Mouse (Mus musculus): Measurements from ENCODE around the gene Nqo2. TPM values are rescaled to one million over a fixed set of nuclear protein-coding genes. Genes with fewer than 3 reads are reported as not detected.

Gene Nqo2
- total and polyA plus RNA-seq, 3 experiments, result 0.29 to 13.1 (median 11.8) TPM

DNA sequence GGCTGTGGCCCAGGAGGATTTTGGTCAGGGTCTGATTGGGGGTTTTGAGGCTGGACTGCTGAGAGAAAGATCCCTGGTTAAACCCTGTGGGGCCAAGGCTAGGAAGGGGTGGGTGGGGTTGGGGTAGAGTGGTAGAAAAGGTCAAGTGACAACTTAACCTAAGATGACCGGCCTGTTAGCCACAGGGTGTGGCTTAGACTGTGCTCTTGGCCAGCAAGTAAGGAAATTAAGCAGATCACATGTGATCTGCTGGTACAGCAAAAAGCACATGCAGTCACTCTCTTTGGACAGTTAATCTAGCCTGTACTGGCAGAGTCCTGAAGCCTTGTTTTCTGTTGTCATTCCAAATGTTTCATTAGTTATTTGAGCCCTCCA is 12.4 kb upstream of the Nqo2 start:
- Histone ChIP-seq H3K4me3 (ENCODE audit: low read depth, low read length) (no peak overlapping the region), H3K4me1 (ENCODE audit: insufficient read depth, low read depth, low read length) (no peaks in the 10 kb centered on the region), H3K36me3 (replicated peaks) (no peaks in the 10 kb centered on the region), H3K27me3 (ENCODE audit: insufficient read depth, low read length) (peaks cover 11% of the 10 kb centered on the region; the same call in 1 of the 2 replicates), H3K9me3 (replicated peaks) (no peaks in the 10 kb centered on the region)
- DNase-seq (ENCODE audit: low spot score) (no peak), ATAC-seq (ENCODE audit: extremely low read depth, insufficient number of reproducible peaks, low FRiP score, poor library complexity, severe bottlenecking) (no peak)
- TF ChIP-seq TAL1 (conservative IDR thresholded peaks at IDR 0.05; ENCODE audit: low read depth, low read length), result no peak
- TF ChIP-seq GATA1 (IDR thresholded peaks at IDR 0.05; ENCODE audit: borderline replicate concordance, low read length), result no peak

- ATAC-seq (ENCODE audit: extremely low read depth, insufficient number of reproducible peaks, low FRiP score, poor library complexity, severe bottlenecking) (no peak), DNase-seq (ENCODE audit: low spot score) (no peak)
- Histone ChIP-seq H3K4me3 (ENCODE audit: low read depth, low read length) (no peak overlapping the region), H3K27me3 (ENCODE audit: insufficient read depth, low read length) (peaks cover 11% of the 10 kb centered on the region; the same call in 1 of the 2 replicates), H3K4me1 (ENCODE audit: insufficient read depth, low read depth, low read length) (no peaks in the 10 kb centered on the region), H3K9me3 (replicated peaks) (no peaks in the 10 kb centered on the region), H3K36me3 (replicated peaks) (no peaks in the 10 kb centered on the region)
- no peak for TF ChIP-seq GATA1 (IDR thresholded peaks at IDR 0.05; ENCODE audit: borderline replicate concordance, low read length)
- no peak for TF ChIP-seq GATA2 (IDR thresholded peaks at IDR 0.05; ENCODE audit: borderline replicate concordance, low read depth, low read length)
- no peak for TF ChIP-seq POLR2AphosphoS5 (IDR thresholded peaks at IDR 0.05; ENCODE audit: insufficient replicate concordance, low read depth, low read length)
- TF ChIP-seq CTCF (IDR thresholded peaks at IDR 0.05; ENCODE audit: low read depth, low read length), result no peak
Observed at GRCm38 (mm10) chr13:33952947-33953346, 11.5 kb upstream of the Nqo2 start.

GRCm38 (mm10) chr13:33956571-33957421 is 7.7 kb upstream of the Nqo2 start:
- DNase-seq (ENCODE audit: low spot score) (peak; percentile 19), ATAC-seq (ENCODE audit: extremely low read depth, insufficient number of reproducible peaks, low FRiP score, poor library complexity, severe bottlenecking) (0 out of 2 replicates have a peak, but pooled peaks have one; percentile 8)

DNA sequence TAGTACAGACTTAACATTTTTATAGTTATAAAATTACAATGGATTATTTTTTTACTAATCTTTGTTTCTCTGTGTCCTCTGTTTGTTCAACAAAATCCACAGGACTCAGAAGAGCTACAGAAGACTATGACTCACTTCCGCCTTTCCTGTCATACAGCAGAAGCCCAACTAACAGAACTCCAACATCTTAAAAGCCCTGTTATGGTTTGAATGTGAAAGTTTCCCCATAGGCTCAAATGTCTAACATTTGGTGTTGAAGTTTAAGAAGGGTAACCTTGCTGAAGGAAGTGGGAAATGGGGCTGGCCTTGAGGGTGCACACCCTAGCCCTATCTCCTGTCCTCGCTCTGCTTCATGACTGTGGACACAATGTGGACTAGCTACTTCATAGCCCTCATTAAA is 4.7 kb upstream of the Nqo2 start:
- no peak for ATAC-seq (ENCODE audit: extremely low read depth, insufficient number of reproducible peaks, low FRiP score, poor library complexity, severe bottlenecking)
- DNase-seq (ENCODE audit: low spot score), result no peak
- Histone ChIP-seq H3K27me3 (ENCODE audit: insufficient read depth, low read length) (0 out of 2 replicates have a peak, but pooled peaks cover 2% of the 10 kb centered on the region), H3K4me1 (ENCODE audit: insufficient read depth, low read depth, low read length) (peaks cover 2% of the 10 kb centered on the region; the same call in 1 of the 2 replicates), H3K36me3 (replicated peaks) (no peaks in the 10 kb centered on the region), H3K9me3 (replicated peaks) (no peaks in the 10 kb centered on the region), H3K4me3 (ENCODE audit: low read depth, low read length) (no peak overlapping the region)
- TF ChIP-seq POLR2AphosphoS5 (IDR thresholded peaks at IDR 0.05; ENCODE audit: insufficient replicate concordance, low read depth, low read length), result no peak
- no peak for TF ChIP-seq GATA2 (IDR thresholded peaks at IDR 0.05; ENCODE audit: borderline replicate concordance, low read depth, low read length)
- no peak for TF ChIP-seq TAL1 (conservative IDR thresholded peaks at IDR 0.05; ENCODE audit: low read depth, low read length)
- no peak for TF ChIP-seq CTCF (IDR thresholded peaks at IDR 0.05; ENCODE audit: low read depth, low read length)
- no peak for TF ChIP-seq GATA1 (IDR thresholded peaks at IDR 0.05; ENCODE audit: borderline replicate concordance, low read length)

More at GRCm38 (mm10) chr13:33956571-33957421, 7.7 kb upstream of the Nqo2 start:
- H3K9me3 ChIP-seq (replicated peaks), result no peaks in the 10 kb centered on the region
- H3K36me3 ChIP-seq (replicated peaks), result no peaks in the 10 kb centered on the region
- H3K4me3 ChIP-seq (ENCODE audit: low read depth, low read length), result no peak overlapping the region
- TF ChIP-seq TAL1 (conservative IDR thresholded peaks at IDR 0.05; ENCODE audit: low read depth, low read length) (no peak), POLR2AphosphoS5 (IDR thresholded peaks at IDR 0.05; ENCODE audit: insufficient replicate concordance, low read depth, low read length) (no peak), GATA1 (IDR thresholded peaks at IDR 0.05; ENCODE audit: borderline replicate concordance, low read length) (no peak), CTCF (IDR thresholded peaks at IDR 0.05; ENCODE audit: low read depth, low read length) (peak; percentile 60), GATA2 (IDR thresholded peaks at IDR 0.05; ENCODE audit: borderline replicate concordance, low read depth, low read length) (no peak)
- no peaks in the 10 kb centered on the region for H3K4me1 ChIP-seq (ENCODE audit: insufficient read depth, low read depth, low read length)
- 0 out of 2 replicates have a peak, but pooled peaks cover 6% of the 10 kb centered on the region for H3K27me3 ChIP-seq (ENCODE audit: insufficient read depth, low read length)

DNA sequence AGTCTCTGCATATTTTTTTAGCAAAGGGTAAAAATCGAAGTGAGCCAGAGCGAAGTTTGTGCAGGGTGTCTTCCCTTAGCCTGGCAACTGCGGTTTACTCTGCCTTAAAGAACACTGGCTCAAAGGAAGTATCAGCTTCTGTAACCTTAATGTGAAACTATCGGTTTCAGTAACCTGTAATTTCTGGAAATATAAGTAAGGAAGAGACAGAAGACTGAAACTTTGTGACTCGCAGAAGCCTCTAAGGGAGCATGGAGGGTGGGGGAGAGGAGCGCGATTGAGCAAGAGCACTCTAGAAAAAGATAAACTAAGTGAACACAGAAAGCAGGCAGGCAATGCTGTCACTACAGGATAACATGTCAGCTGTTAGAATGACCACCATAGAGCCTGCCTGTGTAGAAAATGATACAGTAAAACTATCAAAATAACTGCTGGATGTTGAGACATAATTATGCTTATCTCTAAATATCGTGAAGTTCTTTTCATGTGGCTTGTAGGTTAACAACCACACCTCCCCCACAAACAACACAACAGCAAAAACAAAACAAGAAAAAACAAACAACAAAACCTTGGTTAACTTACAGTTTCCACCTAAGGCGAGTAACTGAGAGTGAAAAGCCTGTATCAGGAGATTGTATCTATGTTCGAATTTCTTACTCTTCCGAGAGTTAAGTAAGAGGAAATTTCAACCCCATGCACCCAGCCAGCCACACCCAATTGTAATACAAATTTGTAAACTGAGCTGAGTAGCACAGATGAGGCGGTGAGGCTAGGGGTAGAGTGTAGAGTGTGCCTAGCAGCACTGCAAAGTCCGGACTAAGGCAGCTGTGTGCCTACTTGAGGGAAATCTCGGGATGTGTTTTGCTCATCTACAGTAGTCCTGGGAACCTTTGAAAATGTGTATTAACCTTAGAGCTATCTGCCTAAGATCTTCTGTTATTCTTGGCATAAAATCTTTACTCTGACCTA is 853 bp downstream of the Nqo2 start:
- peak; percentile 9 for DNase-seq (ENCODE audit: low spot score)
- peak overlapping the region; percentile 77 for H3K4me3 ChIP-seq (ENCODE audit: low read depth, low read length)

GRCm38 (mm10) chr13:33966025-33966412 is 1.5 kb downstream of the Nqo2 start:
- DNase-seq (ENCODE audit: low spot score), result no peak
- no peaks in the 10 kb centered on the region for H3K9me3 ChIP-seq (replicated peaks)
- ATAC-seq (ENCODE audit: extremely low read depth, insufficient number of reproducible peaks, low FRiP score, poor library complexity, severe bottlenecking), result no peak
- H3K27me3 ChIP-seq (ENCODE audit: insufficient read depth, low read length), result no peaks in the 10 kb centered on the region
- H3K4me3 ChIP-seq (ENCODE audit: low read depth, low read length), result no peak overlapping the region; the same call in 1 of the 2 replicates
- H3K4me1 ChIP-seq (ENCODE audit: insufficient read depth, low read depth, low read length), result peaks cover 21% of the 10 kb centered on the region
- no peaks in the 10 kb centered on the region for H3K36me3 ChIP-seq (replicated peaks)
- TF ChIP-seq GATA1 (IDR thresholded peaks at IDR 0.05; ENCODE audit: borderline replicate concordance, low read length) (no peak), CTCF (IDR thresholded peaks at IDR 0.05; ENCODE audit: low read depth, low read length) (no peak), GATA2 (IDR thresholded peaks at IDR 0.05; ENCODE audit: borderline replicate concordance, low read depth, low read length) (no peak), TAL1 (conservative IDR thresholded peaks at IDR 0.05; ENCODE audit: low read depth, low read length) (no peak), POLR2AphosphoS5 (IDR thresholded peaks at IDR 0.05; ENCODE audit: insufficient replicate concordance, low read depth, low read length) (no peak)

More for the DNA sequence above, 853 bp downstream of the Nqo2 start:
- TF ChIP-seq TAL1 (conservative IDR thresholded peaks at IDR 0.05; ENCODE audit: low read depth, low read length) (no peak), GATA1 (IDR thresholded peaks at IDR 0.05; ENCODE audit: borderline replicate concordance, low read length) (no peak), POLR2AphosphoS5 (IDR thresholded peaks at IDR 0.05; ENCODE audit: insufficient replicate concordance, low read depth, low read length) (no peak), GATA2 (IDR thresholded peaks at IDR 0.05; ENCODE audit: borderline replicate concordance, low read depth, low read length) (no peak), CTCF (IDR thresholded peaks at IDR 0.05; ENCODE audit: low read depth, low read length) (no peak)
- Histone ChIP-seq H3K27me3 (ENCODE audit: insufficient read depth, low read length) (no peaks in the 10 kb centered on the region), H3K9me3 (replicated peaks) (no peaks in the 10 kb centered on the region), H3K36me3 (replicated peaks) (no peaks in the 10 kb centered on the region), H3K4me1 (ENCODE audit: insufficient read depth, low read depth, low read length) (peaks cover 21% of the 10 kb centered on the region)
- ATAC-seq (ENCODE audit: extremely low read depth, insufficient number of reproducible peaks, low FRiP score, poor library complexity, severe bottlenecking), result no peak

Data from G1E (cell line).